Mouse (Mus musculus): ENCODE measurements around the gene Galm. TPM values are rescaled to one million over a fixed set of nuclear protein-coding genes. Genes with fewer than 3 reads are reported as not detected.

The Galm gene
- polyA plus RNA-seq, 1 experiment from 2014 or later, result 13.0 TPM

- no peak for ATAC-seq (replicated peaks; ENCODE audit: insufficient number of reproducible peaks, insufficient read depth, low FRiP score, low read depth)
- Histone ChIP-seq H3K9ac (no peak overlapping the region), H3K36me3 (no peaks in the 10 kb centered on the region), H3K4me3 (no peak overlapping the region), H3K4me2 (no peak overlapping the region), H3K27ac (no peak overlapping the region), H3K4me1 (replicated peaks) (peaks cover 37% of the 10 kb centered on the region), H3K9me3 (replicated peaks) (no peaks in the 10 kb centered on the region), H3K27me3 (no peaks in the 10 kb centered on the region)
- 65% methylated on average over 4 of the region's 4 CpGs for WGBS
These were observed 40.2 kb downstream of the Galm start for GRCm38 (mm10) chr17:80167436-80167835.

- Histone ChIP-seq H3K27me3 (no peaks in the 10 kb centered on the region), H3K36me3 (no peaks in the 10 kb centered on the region), H3K9ac (no peak overlapping the region), H3K4me3 (no peak overlapping the region), H3K9me3 (replicated peaks) (no peaks in the 10 kb centered on the region), H3K27ac (peak overlapping the region; percentile 10; the same call in 1 of the 2 replicates), H3K4me2 (peak overlapping the region; percentile 49; the same call in 1 of the 2 replicates), H3K4me1 (replicated peaks) (peaks cover 37% of the 10 kb centered on the region)
- ATAC-seq (replicated peaks; ENCODE audit: insufficient number of reproducible peaks, insufficient read depth, low FRiP score, low read depth), result no peak
- whole genome bisulfite sequencing, result 37% methylated on average over 7 of the region's 7 CpGs
These were observed 40.6 kb downstream of the Galm start for GRCm38 (mm10) chr17:80167851-80168251.

- H3K9me3 ChIP-seq (replicated peaks), result no peaks in the 10 kb centered on the region
- H3K4me3 ChIP-seq, result peak overlapping the region; percentile 1; the same call in 1 of the 2 replicates
- peak overlapping the region; percentile 10; the same call in 1 of the 2 replicates for H3K27ac ChIP-seq
- peak overlapping the region; percentile 49 for H3K4me2 ChIP-seq
- no peak overlapping the region for H3K9ac ChIP-seq
- peaks cover 37% of the 10 kb centered on the region for H3K4me1 ChIP-seq (replicated peaks)
- no peaks in the 10 kb centered on the region for H3K36me3 ChIP-seq
- WGBS, result 25% methylated on average over 16 of the region's 16 CpGs
- ATAC-seq (replicated peaks; ENCODE audit: insufficient number of reproducible peaks, insufficient read depth, low FRiP score, low read depth), result 0 out of 2 replicates have a peak, but pooled peaks have one; percentile 32
- H3K27me3 ChIP-seq, result no peaks in the 10 kb centered on the region
These were observed 41.3 kb downstream of the Galm start for GRCm38 (mm10) chr17:80168425-80169182.

GRCm38 (mm10) chr17:80169792-80170191, 42.5 kb downstream of the Galm start:
- 91% methylated on average over 6 of the region's 6 CpGs for WGBS
- Histone ChIP-seq H3K27me3 (no peaks in the 10 kb centered on the region), H3K4me1 (replicated peaks) (peaks cover 29% of the 10 kb centered on the region), H3K4me2 (no peak overlapping the region), H3K27ac (no peak overlapping the region), H3K9ac (no peak overlapping the region), H3K36me3 (no peaks in the 10 kb centered on the region), H3K9me3 (replicated peaks) (no peaks in the 10 kb centered on the region), H3K4me3 (no peak overlapping the region)
- no peak for ATAC-seq (replicated peaks; ENCODE audit: insufficient number of reproducible peaks, insufficient read depth, low FRiP score, low read depth)

DNA sequence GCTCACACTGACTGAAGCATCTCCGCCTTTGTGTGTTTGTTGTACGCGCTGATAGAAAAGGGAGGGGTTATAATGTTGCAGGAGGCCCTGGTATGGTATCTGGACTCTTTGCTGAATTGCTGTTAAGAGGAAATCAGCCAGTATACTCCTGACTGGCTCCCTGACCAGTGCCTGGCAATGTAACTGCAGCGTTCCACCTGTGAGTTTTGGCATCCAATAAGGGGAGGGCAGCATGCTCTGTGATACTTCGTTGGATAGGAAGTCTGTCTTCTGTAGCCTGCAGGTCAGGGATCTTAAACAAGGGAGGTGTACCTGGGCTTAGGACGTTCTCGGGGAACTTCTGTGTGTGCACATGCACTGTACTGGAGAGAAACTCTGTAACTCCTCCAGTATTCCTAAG, 43.7 kb downstream of the Galm start:
- Histone ChIP-seq H3K9ac (no peak overlapping the region), H3K4me2 (no peak overlapping the region), H3K4me1 (replicated peaks) (peaks cover 25% of the 10 kb centered on the region), H3K9me3 (replicated peaks) (no peaks in the 10 kb centered on the region), H3K36me3 (no peaks in the 10 kb centered on the region), H3K27me3 (no peaks in the 10 kb centered on the region), H3K4me3 (no peak overlapping the region), H3K27ac (no peak overlapping the region)
- 82% methylated on average over 7 of the region's 7 CpGs for WGBS
- ATAC-seq (replicated peaks; ENCODE audit: insufficient number of reproducible peaks, insufficient read depth, low FRiP score, low read depth), result no peak

DNA sequence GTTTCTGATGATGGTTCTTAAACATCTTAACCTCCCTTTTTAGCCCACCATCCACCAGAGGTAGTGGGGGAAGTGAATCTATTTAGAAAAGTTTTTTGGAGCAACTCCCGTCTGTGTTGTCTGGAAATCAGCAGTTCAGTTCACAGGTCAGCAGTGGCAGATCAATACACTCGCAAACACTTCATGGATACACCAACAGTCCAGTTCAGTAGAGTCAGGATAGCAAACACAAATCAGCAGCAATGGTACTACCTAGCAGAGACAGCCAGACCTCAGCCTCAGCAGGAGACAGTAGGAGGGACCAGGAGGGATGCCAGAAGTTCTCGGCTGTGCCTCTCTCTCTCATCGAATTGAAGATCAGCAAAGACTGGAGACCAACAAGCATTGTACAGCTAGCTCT, 44.7 kb downstream of the Galm start:
- Histone ChIP-seq H3K4me3 (no peak overlapping the region), H3K4me1 (replicated peaks) (peaks cover 19% of the 10 kb centered on the region), H3K9ac (no peak overlapping the region), H3K27me3 (no peaks in the 10 kb centered on the region), H3K4me2 (no peak overlapping the region), H3K36me3 (no peaks in the 10 kb centered on the region), H3K27ac (no peak overlapping the region), H3K9me3 (replicated peaks) (no peaks in the 10 kb centered on the region)
- 84% methylated on average over 4 of the region's 4 CpGs for WGBS
- no peak for ATAC-seq (replicated peaks; ENCODE audit: insufficient number of reproducible peaks, insufficient read depth, low FRiP score, low read depth)

- Histone ChIP-seq H3K4me1 (replicated peaks) (peaks cover 16% of the 10 kb centered on the region), H3K9ac (no peak overlapping the region), H3K27me3 (no peaks in the 10 kb centered on the region), H3K27ac (no peak overlapping the region), H3K9me3 (replicated peaks) (no peaks in the 10 kb centered on the region), H3K4me3 (no peak overlapping the region), H3K36me3 (no peaks in the 10 kb centered on the region), H3K4me2 (no peak overlapping the region)
- ATAC-seq (replicated peaks; ENCODE audit: insufficient number of reproducible peaks, insufficient read depth, low FRiP score, low read depth), result no peak
- WGBS, result 75% methylated on average over 5 of the region's 5 CpGs
These were observed 45.5 kb downstream of the Galm start for GRCm38 (mm10) chr17:80172761-80173160.

DNA sequence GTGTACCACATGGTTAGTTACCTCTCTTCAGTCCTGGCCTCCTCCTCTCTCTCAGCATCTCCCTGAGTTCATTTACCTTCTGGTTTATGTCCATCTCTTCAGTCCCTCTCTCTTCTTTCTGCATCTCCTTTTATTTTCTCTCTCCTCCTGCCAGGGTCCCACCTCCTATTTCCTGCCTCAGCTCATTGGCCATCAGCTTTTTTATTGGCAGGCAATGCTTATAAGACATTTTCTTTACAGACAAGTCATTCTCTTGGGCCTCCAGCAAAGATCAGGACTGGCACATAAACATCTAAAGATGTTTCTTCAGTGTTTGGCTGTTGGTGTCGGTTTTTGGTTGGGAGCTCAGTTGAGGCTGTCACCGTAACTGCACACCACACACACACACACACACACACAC, 46.4 kb downstream of the Galm start:
- WGBS, result 95% methylated on average over 2 of the region's 2 CpGs
- Histone ChIP-seq H3K27ac (no peak overlapping the region), H3K9ac (no peak overlapping the region), H3K36me3 (no peaks in the 10 kb centered on the region), H3K4me3 (no peak overlapping the region), H3K4me2 (no peak overlapping the region), H3K4me1 (replicated peaks) (peaks cover 6% of the 10 kb centered on the region), H3K9me3 (replicated peaks) (no peaks in the 10 kb centered on the region), H3K27me3 (no peaks in the 10 kb centered on the region)
- no peak for ATAC-seq (replicated peaks; ENCODE audit: insufficient number of reproducible peaks, insufficient read depth, low FRiP score, low read depth)

- WGBS, result 50% methylated on average over 3 of the region's 3 CpGs
- H3K9ac ChIP-seq, result no peak overlapping the region
These were observed 46.9 kb downstream of the Galm start for GRCm38 (mm10) chr17:80174146-80174545.

DNA sequence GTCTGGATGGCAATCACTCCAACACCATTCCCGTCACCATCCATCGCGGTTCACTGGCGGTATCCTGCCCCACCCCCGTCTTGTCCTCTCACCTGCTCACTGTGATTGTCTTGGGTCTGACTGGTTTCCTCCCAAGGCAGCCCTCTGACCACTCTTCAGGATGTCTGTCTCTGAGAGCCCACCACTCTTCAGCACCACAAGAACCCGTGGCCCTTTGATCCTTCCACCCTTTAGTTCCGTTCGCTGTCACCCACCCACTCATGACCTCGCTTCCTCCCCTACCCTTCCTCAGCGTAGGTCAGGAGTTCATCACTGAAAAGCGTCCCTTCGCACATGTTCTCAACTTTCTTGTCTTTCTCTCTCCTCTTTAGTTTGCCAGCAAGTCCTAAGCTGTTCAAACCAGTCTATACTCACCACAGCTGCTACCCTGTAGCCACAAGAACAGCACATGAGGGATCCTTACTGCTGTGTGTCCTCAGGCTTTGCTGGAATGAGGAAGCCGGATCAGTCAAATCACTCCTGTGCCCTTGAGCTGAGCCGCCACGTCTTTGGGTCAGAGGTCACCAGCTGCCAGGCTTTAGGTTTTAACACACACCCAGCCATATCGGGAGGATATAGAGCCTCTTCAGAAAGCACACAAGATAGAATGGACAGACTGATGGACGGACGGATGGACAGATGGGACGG, 47.6 kb downstream of the Galm start:
- H3K4me1 ChIP-seq (replicated peaks), result peaks cover 3% of the 10 kb centered on the region; the same call in 1 of the 2 replicates
- H3K36me3 ChIP-seq, result no peaks in the 10 kb centered on the region
- no peak overlapping the region for H3K4me3 ChIP-seq
- no peaks in the 10 kb centered on the region for H3K27me3 ChIP-seq
- H3K9ac ChIP-seq, result no peak overlapping the region
- no peaks in the 10 kb centered on the region for H3K9me3 ChIP-seq (replicated peaks)
- H3K4me2 ChIP-seq, result no peak overlapping the region
- ATAC-seq (replicated peaks; ENCODE audit: insufficient number of reproducible peaks, insufficient read depth, low FRiP score, low read depth), result no peak
- WGBS, result 66% methylated on average over 19 of the region's 19 CpGs
- no peak overlapping the region for H3K27ac ChIP-seq

More at GRCm38 (mm10) chr17:80174146-80174545, 46.9 kb downstream of the Galm start:
- ATAC-seq (replicated peaks; ENCODE audit: insufficient number of reproducible peaks, insufficient read depth, low FRiP score, low read depth), result no peak
- no peaks in the 10 kb centered on the region for H3K27me3 ChIP-seq
- H3K27ac ChIP-seq, result no peak overlapping the region
- no peaks in the 10 kb centered on the region for H3K9me3 ChIP-seq (replicated peaks)
- no peaks in the 10 kb centered on the region for H3K36me3 ChIP-seq
- no peak overlapping the region for H3K4me2 ChIP-seq
- no peak overlapping the region for H3K4me3 ChIP-seq
- H3K4me1 ChIP-seq (replicated peaks), result peaks cover 3% of the 10 kb centered on the region; the same call in 1 of the 2 replicates

DNA sequence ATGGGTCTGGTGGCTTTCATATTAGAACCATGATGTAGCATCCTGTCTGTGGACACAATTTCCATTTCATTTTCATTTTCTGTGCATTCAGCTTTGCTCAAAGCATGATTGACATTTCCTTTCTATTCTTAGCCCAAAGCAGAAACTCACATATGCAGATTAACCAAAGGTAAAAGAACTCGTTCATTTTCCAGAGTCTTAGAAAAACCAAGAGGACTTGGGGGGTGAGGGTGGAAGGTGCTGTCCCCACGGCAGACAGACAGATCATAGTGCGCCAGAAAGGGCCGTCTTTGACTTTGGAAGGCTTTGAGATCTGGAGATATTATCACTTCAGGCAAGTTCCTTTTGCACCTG, 48.1 kb downstream of the Galm start:
- Histone ChIP-seq H3K36me3 (no peaks in the 10 kb centered on the region), H3K9ac (no peak overlapping the region), H3K27me3 (no peaks in the 10 kb centered on the region), H3K9me3 (replicated peaks) (no peaks in the 10 kb centered on the region), H3K4me1 (replicated peaks) (peaks cover 3% of the 10 kb centered on the region; the same call in 1 of the 2 replicates), H3K4me3 (no peak overlapping the region), H3K27ac (no peak overlapping the region), H3K4me2 (no peak overlapping the region)
- no peak for ATAC-seq (replicated peaks; ENCODE audit: insufficient number of reproducible peaks, insufficient read depth, low FRiP score, low read depth)
- 67% methylated on average over 4 of the region's 4 CpGs for WGBS

Data from heart, embryonic 15.5 days (tissue).